Mouse (Mus musculus): ENCODE results near the gene Mecp2. TPM values are rescaled to one million over a fixed set of nuclear protein-coding genes. Genes with fewer than 3 reads are reported as not detected.
A peak's percentile ranks its signal among the peaks of the same experiment; 100 is the strongest.

The Mecp2 gene
- total RNA-seq, 4 experiments from 2014 or later, result 87.7 to 95.0 (median 90.3) TPM

GRCm38 (mm10) chrX:74014597-74014996 is 120.6 kb downstream of the Mecp2 start:
- no peak for DNase-seq (ENCODE audit: low spot score in 2 of 2)

DNA sequence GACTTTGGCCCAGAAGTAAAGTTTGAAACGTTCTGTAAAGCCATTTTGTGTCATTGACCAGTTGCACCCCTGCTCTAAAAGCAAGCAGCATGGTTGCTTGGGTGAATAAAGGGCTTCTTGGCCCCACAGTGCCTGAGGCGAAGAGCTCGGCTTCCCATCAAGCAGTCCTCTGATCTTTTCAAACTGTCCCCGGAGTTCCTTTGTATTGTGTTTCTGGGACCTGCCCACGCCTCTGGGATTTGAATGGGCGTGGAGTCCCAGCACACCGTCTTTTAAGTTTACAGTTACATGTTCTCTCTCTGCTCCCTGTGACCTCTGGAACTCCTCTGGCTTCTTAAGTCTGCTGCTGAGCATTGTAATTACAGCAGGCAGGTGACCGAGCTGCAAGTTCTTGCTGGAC is 127.1 kb downstream of the Mecp2 start:
- no peak for DNase-seq (ENCODE audit: low spot score in 2 of 2)

DNA sequence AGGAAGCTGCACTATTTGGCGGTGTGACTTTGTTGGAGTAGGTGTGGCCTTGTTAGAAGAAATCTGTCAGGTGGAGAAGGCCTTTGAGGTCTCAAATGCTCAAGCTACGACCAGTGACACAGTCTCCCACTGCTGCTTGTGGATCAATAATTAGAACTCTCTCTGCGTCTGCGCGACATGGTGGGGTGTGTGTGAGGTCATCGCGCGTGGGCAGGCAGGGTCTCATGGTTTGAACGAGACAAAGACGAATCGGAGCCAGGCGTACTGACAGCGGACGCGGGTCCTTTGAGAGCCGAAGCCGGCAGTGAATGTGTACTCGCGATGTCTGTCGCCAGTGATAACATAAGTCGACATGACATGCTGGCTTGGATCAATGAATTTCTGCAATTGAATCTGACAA is 128.8 kb downstream of the Mecp2 start:
- no peak for DNase-seq (ENCODE audit: low spot score in 2 of 2)

GRCm38 (mm10) chrX:74003644-74004043 is 131.5 kb downstream of the Mecp2 start:
- DNase-seq (ENCODE audit: low spot score in 2 of 2), result no peak

GRCm38 (mm10) chrX:74001024-74001423 is 134.1 kb downstream of the Mecp2 start:
- DNase-seq (ENCODE audit: low spot score in 2 of 2), result no peak

GRCm38 (mm10) chrX:73998911-73999869 is 136.0 kb downstream of the Mecp2 start:
- DNase-seq (ENCODE audit: low spot score in 2 of 2), result peak in 1 of 2 experiments; percentile 51

- no peak for DNase-seq (ENCODE audit: low spot score in 2 of 2)
Observed at GRCm38 (mm10) chrX:73977783-73978182, 157.4 kb downstream of the Mecp2 start.

Small RNA genes within 50 kb of the gene (microRNA-seq; reads per million reads assigned to microRNA genes)
- gene Mir5132 (8.2 to 13.7 reads per million in 2 experiments), gene Mir718 (0 to 0.63 reads per million in 2 experiments)

Other genes with a start within 250 kb of the Mecp2 start
- not detected for gene Avpr2, start 243.3 kb downstream of the Mecp2 start, total RNA-seq (2022)
- gene L1cam, start 239.3 kb downstream of the Mecp2 start, total RNA-seq (2022), result 100 to 1,000 TPM; 147 to 158 (median 153) TPM
- gene Arhgap4, start 213.5 kb downstream of the Mecp2 start, total RNA-seq (2022), result 1 to 10 TPM; 4.3 to 5.1 (median 4.7) TPM
- 10 to 100 TPM; 47.7 to 62.7 (median 57.0) TPM for gene Naa10, start 213.4 kb downstream of the Mecp2 start, total RNA-seq (2022)
- 10 to 100 TPM in 1 of 4 experiments, 1 to 10 TPM in 3; 5.3 to 15.8 (median 7.5) TPM for gene Renbp, start 204.5 kb downstream of the Mecp2 start, total RNA-seq (2022)
- 10 to 100 TPM; 67.9 to 78.7 (median 72.5) TPM for gene Hcfc1, start 169.0 kb downstream of the Mecp2 start, total RNA-seq (2022)
- gene Irak1, start 111.4 kb downstream of the Mecp2 start, total RNA-seq (2022), result 10 to 100 TPM; 54.0 to 61.3 (median 54.2) TPM
- gene Opn1mw, start 7.9 kb downstream of the Mecp2 start, total RNA-seq (2022), result 1 to 10 TPM in 1 of 4 experiments, under 1 TPM in 1, not detected in 2; 0.59 to 2.5 TPM
- not detected for gene Tex28, start 32.5 kb upstream of the Mecp2 start, total RNA-seq (2022)
- gene Tktl1, start 41.9 kb upstream of the Mecp2 start, total RNA-seq (2022), result not detected
- gene Flna, start 114.5 kb upstream of the Mecp2 start, total RNA-seq (2022), result 10 to 100 TPM; 48.4 to 70.4 (median 61.4) TPM
- 10 to 100 TPM; 33.5 to 39.5 (median 38.8) TPM for gene Emd, start 119.3 kb upstream of the Mecp2 start, total RNA-seq (2022)
- gene Rpl10, start 135.4 kb upstream of the Mecp2 start, total RNA-seq (2022), result 100 to 1,000 TPM; 134 to 270 (median 185) TPM
- gene Taz, start 146.5 kb upstream of the Mecp2 start, total RNA-seq (2022), result 10 to 100 TPM; 60.9 to 67.1 (median 63.8) TPM
- 1 to 10 TPM; 1.8 to 5.0 (median 3.1) TPM for gene Dnase1l1, start 147.0 kb upstream of the Mecp2 start, total RNA-seq (2022)
- 100 to 1,000 TPM; 362 to 373 (median 369) TPM for gene Atp6ap1, start 161.7 kb upstream of the Mecp2 start, total RNA-seq (2022)
- gene Gdi1, start 169.6 kb upstream of the Mecp2 start, total RNA-seq (2022), result 100 to 1,000 TPM; 615 to 673 (median 650) TPM
- gene Fam50a, start 177.7 kb upstream of the Mecp2 start, total RNA-seq (2022), result 10 to 100 TPM; 31.3 to 37.6 (median 33.6) TPM
- gene Plxna3, start 193.7 kb upstream of the Mecp2 start, total RNA-seq (2022), result 10 to 100 TPM; 21.6 to 29.4 (median 25.8) TPM
- gene Lage3, start 218.3 kb upstream of the Mecp2 start, total RNA-seq (2022), result 10 to 100 TPM; 22.3 to 28.7 (median 25.7) TPM
- 10 to 100 TPM; 62.8 to 70.3 (median 68.1) TPM for gene Ubl4a, start 237.9 kb upstream of the Mecp2 start, total RNA-seq (2022)
- gene Slc10a3, start 238.0 kb upstream of the Mecp2 start, total RNA-seq (2022), result 1 to 10 TPM; 2.8 to 4.5 (median 3.7) TPM